Mouse (Mus musculus) lung, postnatal 10 days (tissue): Measurements from ENCODE around the gene Ksr1.
A peak's percentile ranks its signal among the peaks of the same experiment; 100 is the strongest.

ENCODE experiments used
- DNase-seq: peaks from one replicate; pipeline ENCODE4 v3.0.0; 2021

The Ksr1 gene

GRCm38 (mm10) chr11:79146331-79146767 is at the start of gene Ksr1:
TSS of gene Ksr1 (minus strand) at chr11:79146407.
- DNase-seq, result peak; percentile 97

DNA sequence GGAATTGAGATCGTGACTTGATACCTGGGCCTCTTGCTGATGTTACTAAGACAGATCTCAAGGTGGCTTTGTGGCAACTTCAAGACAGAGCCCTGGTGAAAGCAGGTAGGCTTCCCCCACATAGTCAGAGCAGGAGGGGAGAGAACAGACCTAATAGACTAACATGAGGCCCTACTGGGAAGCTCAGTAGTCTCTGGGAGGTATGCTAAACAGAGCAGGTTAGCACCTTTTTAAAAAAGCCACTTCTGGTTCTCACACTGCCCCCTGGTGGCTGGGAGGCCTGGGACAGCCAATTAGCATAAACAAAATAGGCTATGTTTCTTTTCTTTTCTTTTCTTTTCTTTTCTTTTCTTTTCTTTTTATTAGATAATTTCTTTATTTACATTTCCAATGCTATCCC is 46.0 kb upstream of the Ksr1 start:
- DNase-seq, result peak; percentile 25

- DNase-seq, result peak; percentile 39
Observed at GRCm38 (mm10) chr11:79191214-79191613, 45.0 kb upstream of the Ksr1 start.

DNA sequence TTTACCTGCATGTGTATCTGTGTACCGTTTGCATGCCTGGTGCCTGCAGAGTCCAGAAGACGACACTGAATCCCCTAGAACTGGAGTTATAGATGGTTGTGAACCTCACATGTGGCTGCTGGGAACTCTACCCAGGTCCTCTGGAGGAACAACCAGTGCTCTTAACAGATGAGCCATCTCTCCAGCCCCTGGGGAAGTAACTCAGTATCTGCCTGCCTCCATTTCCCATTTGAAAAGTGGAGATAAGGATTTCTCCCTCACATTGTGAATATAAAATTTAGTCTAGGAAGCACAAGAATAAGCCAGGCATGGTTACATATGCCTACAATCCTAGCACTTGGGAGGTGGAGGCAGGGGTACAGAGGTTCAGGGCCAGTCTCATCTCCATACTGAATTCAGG is 44.0 kb upstream of the Ksr1 start:
- no peak for DNase-seq

DNA sequence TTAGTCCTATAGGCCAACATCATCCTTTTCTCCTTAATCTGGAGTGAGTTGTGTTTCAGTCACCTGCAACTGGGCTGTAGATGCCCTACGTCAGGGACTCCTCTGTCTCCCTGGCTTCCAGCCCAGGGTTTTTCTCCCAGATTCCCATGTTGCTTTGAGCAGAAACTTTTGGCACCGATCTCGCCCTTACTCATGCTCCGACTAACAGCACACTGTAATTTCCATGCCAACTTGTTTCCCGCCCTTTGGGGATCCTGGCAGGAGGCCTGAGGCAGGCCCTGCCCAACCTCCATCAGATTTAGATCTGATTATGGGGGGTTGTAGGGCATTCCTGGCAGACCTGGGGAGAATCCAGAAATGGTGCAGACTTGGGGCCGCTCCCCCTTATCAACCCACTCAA is 42.0 kb upstream of the Ksr1 start:
- peak; percentile 85 for DNase-seq

DNA sequence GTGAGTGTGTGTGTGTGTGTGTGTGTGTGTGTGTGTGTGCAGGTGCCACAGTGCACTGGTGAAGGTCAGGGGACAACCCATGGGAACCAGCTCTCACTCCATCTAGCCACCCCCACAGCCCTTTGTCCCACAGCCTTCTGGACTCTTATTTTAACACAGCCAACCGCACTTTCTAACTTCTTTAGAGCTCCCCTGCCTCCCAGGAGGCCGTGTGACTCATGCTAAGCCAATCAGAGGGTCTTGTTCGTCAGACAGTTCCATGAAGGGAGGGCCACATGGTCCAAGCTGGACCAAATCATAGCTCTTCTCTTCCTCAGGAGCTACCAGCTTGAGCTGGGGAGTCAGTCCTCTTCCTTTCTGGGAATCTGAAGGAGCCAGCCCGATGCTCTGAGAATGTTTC is 41.1 kb upstream of the Ksr1 start:
- no peak for DNase-seq

DNA sequence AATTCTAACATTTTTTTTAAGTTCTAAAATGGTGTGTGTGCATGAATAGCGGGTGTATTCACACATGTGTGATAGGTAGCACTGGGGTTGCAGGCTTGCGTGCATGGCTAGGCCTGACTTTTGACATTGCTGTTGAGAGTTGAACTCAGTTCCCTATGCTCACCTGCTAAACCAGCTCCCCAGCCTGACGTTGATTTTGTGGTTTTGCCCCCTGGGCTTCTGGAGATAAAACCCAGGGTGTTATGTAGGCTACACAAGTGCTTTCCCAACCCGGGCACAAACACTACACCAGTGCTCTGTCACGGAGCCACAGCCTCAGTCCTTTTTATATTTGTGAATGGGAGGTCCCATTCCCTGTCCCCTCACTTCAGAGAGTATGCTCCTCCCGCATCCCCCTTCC is 39.5 kb upstream of the Ksr1 start:
- no peak for DNase-seq

DNA sequence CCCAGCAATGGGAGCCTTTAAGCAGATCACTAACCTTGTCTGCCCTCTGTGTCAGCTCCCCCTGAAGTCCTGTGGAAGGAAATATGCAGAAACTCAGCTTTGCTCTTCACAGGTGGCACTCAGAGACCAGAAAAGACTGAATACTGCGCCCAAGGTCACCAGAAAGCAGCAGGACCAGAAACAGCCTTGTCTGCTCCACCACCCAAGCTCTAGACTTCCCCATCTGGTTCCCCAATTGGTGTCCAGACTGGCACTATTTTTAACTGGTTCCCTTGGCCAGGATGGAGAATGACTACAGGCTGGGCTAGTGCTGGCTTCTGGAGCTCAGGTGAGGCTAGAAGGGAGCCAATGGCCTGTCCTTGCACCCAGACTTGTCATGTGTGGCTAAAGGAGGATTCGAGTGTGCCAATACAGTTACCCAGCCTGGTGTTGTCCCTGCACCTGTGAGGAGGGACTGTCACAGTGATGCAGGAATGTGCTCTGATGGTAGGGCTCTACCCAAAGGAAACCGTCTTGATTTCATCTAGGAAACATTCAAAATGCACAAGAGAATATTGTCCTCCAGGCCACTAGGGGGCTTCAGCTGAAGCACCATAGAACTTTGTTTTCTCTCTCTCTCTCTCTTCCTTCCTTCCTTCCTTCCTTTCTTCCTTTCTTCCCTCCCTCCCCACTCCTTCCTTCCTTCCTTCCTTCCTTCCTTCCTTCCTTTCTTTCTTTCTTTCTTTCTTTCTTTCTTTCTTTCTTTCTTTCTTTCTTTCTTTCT is 38.1 kb upstream of the Ksr1 start:
- DNase-seq, result no peak

DNA sequence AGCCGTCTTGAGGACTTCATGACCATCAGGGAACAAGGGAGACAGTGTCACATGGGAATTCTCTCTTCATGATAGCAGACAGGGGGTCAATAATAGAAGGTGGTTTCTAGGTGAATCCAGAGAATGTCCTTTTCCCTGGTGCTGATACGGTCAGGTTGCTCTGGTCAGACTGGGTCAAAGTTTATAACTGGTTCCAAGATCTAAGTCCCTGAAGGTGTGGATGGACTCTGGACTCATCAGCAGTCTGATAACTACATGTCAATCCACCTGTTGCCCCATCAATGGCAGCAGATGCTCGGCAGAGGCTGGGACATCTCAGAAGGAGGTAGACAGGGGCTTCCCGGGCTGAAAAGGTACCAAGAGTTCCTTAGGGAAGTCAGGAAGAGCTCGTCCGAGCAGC is 37.2 kb upstream of the Ksr1 start:
- DNase-seq, result no peak

DNA sequence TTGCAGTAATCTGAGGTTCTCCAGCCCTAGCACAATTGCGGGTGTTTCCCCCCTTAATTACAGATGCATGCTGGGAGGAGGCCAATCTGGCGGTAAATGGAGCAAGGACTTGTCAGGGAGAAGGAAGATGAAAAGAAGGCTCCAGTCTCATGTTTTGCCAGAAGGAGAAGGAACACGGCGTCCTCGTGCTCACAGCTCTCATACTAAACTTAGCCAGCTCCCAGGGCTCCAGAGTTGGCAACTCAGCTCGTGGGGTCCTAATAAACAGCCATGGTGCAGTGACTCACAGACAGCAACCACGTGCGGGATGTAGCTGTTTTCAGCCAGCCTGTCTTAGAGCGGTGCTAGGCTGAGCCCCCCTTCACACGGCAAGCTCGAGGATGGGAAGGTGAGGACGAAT is 36.7 kb upstream of the Ksr1 start:
- peak; percentile 66 for DNase-seq

DNA sequence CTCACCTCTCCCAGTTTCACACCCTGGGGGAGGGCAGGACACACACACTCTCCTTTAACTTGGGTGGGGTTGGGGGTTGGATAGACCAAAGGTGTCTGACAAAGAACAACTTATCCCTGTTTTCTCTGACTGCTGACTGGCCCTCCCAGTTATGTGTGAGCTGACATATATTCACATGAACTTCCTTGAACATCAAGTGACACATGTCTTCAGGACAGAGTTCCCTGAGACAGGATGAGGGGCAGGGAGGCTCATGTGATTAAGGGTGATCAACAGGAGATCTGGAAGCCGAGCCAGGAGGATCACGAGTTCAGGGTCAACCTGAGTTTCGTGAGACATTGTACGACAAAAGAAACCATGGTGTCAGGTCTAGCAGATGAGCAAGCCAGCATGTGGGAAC is 35.7 kb upstream of the Ksr1 start:
- no peak for DNase-seq

DNA sequence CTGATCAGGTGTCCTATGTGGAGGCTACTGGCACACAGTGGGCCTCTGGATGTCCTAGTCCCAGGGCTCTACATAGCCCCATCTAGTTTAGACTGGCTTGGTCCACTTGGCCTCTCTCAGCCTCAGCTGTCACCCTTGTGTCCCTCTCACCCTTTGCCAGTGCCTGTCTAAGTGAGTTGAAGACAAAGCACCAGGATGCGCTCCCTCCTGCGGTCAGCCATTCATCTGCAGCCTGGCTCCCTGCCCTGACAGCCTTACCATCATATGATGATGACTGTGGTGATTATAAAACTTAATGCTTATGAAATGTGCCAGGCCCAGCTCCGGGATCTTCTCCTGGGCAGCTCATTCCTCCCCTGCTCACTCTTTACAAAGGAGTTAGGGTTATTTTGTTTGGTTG is 30.5 kb upstream of the Ksr1 start:
- DNase-seq, result no peak

DNA sequence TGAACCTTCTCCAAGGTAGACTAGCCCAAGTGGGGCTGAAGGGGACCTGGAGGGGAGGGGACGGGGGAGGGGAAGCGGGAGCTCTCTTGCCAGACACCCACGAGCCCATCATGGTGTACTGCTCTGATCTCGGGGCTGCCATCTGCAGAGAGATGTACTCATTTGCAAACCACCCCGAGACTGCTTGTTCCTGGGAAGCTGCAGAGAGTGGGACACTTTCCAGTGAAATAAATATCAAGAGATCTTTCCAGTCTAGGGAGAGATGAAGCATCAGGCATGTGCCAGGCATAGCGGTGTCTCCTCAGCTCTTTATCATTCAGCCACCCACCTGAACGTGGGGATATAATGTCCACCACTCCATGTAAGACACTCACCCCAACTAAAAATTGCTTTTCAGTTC is 25.8 kb upstream of the Ksr1 start:
- DNase-seq, result no peak

DNA sequence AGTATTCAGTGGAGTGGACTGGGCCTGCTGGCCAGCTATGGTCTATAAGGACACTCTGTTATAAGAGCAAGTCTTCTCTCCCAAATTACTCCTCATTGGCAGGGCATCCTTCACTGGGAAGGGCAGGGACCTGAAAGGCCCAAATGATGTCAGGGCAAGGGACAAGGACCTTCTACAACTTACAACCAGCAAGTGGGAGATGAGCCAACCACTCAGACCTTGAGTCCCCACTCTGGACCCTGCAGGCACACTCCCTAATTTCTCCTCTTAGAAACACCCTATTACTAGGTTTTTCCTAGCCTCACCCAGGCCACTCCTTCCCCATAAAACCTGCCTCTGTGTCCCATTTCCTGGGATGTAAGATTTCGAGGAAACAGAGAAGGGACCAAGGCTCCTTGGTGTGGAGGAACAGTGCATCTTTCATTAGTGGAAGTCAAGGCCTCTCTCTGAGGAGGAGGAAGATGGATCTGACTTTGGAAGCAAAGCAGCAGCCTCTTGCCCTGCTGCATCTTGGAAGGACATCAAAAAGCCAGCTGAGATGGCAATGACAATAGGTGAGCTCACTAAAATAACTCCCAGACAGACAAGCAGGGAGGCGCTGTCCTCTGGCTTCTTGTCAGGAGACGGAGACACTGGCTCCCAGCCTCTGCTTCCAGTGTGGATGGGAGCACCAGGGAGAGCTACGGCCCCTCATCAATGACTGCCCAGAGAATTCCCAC is 20.5 kb upstream of the Ksr1 start:
- no peak for DNase-seq

DNA sequence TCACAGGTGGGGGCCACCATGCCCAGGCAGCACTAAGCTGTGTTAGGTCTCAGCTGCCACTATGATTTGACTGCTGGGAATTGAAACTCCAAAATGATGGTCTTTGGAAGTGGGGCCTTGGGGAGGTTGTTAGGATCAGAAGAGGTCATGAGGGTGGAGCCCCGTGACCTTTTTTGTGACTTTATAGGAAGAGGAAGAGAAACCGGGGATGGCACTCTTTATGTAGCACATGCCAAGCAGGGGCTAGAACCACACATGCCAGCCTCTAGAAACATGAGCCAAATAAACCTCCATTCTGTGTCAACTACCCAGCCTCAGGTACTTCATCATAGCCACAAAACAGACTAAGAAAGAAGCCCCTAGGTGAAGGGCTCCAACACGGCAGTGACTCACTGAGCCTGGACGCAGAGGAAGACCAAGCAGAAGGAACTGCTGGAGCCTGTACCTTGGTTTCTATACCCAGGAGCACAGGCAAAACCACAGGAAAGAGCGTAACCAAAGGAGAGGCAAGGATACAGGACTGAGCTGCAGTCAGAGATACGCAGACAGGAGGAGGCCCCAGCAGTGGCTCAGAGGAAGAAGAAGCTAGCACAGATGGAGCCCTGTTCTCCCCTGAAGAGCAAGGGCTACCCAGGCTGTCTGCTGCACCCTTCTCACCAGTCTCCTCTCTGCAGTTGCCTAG is 15.0 kb upstream of the Ksr1 start:
- no peak for DNase-seq

GRCm38 (mm10) chr11:79160127-79160526 is 13.9 kb upstream of the Ksr1 start:
- no peak for DNase-seq

DNA sequence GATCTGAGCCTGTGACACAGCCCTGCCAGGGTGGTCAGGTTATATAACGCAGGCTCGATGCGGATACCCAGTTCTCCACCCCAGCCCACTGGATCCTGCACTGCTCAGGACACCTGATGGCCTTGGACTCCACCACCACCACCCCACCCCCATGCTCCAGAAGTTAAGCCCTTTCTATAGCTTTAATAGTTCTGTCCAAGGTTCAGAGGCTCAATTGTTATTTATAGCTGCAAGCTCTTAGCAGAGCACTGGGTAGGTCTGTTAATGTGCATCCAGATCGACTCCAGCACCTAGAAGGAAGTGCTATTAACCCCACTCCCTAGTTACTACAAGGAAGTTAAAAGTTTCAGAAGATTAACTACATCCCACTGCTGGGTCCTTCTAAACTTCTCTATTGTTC is 11.5 kb upstream of the Ksr1 start:
- no peak for DNase-seq

- DNase-seq, result peak; percentile 23
Observed at GRCm38 (mm10) chr11:79155348-79155747, 9.1 kb upstream of the Ksr1 start.

GRCm38 (mm10) chr11:79152696-79153095 is 6.5 kb upstream of the Ksr1 start:
- no peak for DNase-seq

- DNase-seq, result no peak
Observed at GRCm38 (mm10) chr11:79151874-79152273, 5.7 kb upstream of the Ksr1 start.

- no peak for DNase-seq
Observed at GRCm38 (mm10) chr11:79150301-79150700, 4.1 kb upstream of the Ksr1 start.

DNA sequence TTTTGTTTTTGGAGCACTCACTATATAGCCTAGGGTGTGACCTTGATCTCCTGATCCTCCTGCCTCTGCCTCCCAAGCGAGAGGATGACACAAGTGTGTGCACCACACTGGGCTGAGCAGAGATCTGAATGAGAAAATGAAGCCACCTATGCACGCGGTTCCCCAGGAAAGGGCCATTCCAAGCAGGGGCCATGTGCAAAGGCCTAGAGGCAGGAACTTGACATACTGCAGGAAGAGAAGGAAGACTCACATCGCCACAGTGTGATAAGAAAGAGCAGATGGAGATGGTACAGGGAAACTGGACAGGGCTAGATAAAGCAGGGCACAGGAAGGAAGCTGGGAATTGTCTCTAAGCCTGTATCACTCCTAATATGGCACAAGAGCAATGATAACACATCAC is 3.1 kb upstream of the Ksr1 start:
- no peak for DNase-seq

GRCm38 (mm10) chr11:79148783-79149182 is 2.6 kb upstream of the Ksr1 start:
- DNase-seq, result no peak
